Mouse (Mus musculus): ENCODE data around the gene Aig1.

Gene Aig1

DNA sequence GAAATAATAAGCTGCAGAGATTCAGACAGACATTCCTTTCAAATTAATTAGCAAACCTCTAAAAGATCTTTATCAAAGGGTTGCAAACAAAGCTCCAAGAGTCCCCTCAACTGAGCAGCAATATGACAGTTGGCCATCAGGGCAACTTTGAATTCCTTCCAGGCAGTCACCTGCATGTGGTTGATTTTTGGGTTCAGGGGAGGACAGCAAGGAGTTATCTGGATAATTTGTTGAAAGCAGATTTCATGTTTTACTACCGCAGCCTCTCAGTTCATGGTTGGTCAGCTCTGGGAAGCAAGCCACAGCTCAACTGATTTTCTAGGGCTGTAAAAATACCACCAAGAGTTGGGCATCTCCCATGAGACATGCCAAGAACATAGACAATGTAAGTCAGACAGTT lies 98.1 kb downstream of the Aig1 start:
- no peak for DNase-seq

DNA sequence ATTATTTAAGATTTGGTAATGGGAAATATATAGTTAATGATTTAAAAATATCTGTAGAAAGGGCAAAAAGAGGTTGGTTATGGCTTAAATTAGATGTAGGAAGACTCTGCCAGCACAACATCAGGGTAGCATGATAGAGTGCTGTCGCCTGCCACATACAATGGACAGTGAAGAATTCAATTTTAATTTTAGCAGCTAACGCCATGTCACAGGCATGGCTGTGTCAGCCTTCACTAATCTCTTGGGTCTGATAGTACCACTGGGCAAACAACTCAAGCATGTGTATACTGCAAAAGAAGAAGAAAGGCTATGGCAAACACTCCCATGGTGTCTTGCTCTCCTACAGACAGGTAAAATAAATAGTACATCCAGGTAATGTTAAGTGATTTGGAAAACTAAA lies 99.0 kb downstream of the Aig1 start:
- DNase-seq: no peak

DNA sequence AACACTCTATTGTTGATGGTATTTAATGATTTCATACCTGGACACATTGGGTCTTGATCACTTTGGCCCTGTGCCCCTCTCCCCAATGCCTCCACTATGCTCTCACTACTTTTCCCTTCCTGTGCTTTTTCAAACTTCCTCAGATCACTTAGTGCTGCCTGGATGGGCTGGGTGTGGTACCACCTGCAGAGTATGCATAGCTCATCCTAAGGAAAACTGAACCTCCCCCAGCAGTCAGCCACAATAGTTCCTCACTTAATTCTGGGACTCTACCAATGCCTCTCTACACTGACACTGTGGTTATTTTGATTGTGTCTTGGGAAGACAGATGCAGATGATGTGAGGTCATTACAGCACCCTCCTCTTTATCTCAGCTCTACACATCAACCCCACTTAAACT lies 99.9 kb downstream of the Aig1 start:
- DNase-seq: no peak

GRCm38 (mm10) chr10:13767076-13767475 lies 101.7 kb downstream of the Aig1 start:
- DNase-seq: peak in 1 of 2 experiments; percentile 10

DNA sequence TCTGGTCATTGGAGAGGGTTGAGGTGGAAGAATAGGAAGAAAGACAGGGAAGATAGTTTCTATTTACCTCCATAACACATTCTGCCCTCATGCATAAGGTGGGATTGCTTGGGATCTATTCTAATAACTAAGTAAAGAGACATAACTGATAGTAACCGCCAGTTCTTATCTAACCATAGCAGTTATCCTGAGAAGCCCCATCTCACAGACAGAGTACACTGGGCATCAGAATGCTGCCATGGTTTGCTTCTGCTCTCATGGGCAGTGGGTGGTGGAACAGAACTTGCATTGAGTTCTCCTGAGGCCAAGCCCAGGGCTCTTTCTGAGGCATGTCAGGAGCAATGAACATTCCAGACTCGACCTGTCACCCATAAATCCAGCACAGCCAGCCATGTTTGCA lies 105.6 kb downstream of the Aig1 start:
- DNase-seq: no peak

DNA sequence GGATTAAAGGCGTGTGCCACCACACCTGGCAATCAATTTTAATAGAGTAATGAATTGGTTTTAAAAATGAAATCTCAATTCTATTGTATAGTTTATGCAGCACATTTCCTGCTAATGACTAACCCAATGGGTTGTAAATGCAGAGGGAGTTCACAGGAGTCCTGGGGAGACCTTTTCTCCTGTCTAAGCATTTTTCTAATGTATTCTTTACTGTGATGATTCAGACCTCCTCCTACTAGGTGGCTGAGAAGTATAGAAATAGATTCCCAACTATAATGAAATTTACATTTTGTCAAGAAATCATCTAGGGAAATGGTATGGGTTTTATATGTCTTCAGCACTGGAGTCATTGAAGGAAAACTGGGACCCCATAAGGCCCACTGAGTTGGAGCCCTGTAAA lies 114.1 kb downstream of the Aig1 start:
- DNase-seq: no peak

DNA sequence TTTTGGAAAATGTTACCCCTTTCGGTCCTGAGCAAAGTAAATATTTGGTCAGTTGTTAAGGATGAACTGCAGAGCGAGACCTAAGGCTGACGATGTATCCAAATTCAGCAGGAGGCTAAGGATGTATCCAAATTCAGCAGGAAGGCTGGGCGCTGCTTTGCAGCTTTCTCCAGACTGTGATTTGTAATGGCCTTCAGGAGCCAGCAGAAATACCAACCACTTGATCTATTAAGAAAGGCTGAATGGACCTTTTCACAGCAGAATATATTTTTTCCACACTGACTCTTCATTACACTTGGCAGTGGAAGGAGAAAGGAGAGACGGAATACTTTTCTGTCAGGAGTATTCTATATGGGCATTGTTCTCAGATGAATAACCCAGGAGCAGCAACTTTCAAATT lies 115.0 kb downstream of the Aig1 start:
- no peak for DNase-seq

- DNase-seq: no peak
Measured at GRCm38 (mm10) chr10:13739494-13740140, 129.2 kb downstream of the Aig1 start.

DNA sequence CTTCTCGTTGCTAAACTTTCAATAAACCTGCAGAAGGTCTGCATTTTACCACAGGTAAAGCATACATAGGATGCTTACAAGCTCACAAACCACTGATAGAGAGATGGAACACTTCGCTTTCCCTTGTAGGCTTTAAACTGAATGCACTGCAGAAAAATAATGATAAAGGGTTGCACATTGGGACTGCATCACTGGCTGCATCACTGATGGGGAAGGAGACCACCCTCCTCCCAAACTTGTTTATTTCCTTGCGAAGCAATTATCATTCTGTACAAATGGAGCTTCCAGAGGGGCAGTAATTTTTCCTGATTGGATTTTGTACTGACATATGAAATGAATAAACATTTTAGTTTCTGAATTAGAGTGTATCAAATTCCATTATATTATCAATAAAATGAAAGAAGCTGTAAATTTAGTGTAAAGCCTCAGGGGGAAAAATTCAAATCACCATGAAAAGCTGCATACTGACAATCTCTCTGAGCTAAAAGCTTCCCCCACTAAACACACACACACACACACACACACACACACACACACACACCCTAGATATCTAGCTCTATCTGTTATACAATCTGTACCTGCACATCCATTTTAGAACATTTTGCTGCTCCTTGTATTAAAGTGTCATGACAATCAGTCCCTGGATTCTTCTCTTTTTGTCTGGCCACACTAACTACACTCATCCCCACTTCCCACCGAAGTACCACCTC lies 138.6 kb downstream of the Aig1 start:
- no peak for DNase-seq

GRCm38 (mm10) chr10:13727676-13728075 lies 141.1 kb downstream of the Aig1 start:
- DNase-seq: peak in 1 of 2 experiments; percentile 11

- DNase-seq: no peak
Measured at GRCm38 (mm10) chr10:13726206-13726605, 142.6 kb downstream of the Aig1 start.

- no peak for DNase-seq
Measured at GRCm38 (mm10) chr10:13725276-13725675, 143.5 kb downstream of the Aig1 start.

GRCm38 (mm10) chr10:13716132-13716531 lies 152.6 kb downstream of the Aig1 start:
- DNase-seq: peak; percentile 40 to 53

DNA sequence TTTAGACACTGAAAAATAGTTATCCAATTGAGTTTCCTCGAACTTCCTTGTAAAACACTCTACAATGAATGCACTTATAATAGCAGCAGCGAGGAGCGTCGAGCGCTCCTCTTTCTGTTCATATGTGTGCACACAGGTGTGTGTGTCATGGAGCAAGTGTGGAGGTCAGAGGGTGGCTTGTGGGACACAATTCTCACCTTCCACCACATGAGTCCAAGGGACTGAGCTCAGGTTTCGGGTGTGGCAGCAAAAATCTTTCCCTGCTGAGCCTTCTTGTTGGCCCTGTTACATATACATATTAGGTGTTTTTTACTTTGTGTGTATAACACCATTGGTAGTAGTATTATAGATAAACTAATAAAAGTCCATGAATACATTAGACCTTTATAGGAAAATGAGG lies 153.2 kb downstream of the Aig1 start:
- no peak for DNase-seq

- no peak for DNase-seq
Measured at GRCm38 (mm10) chr10:13714920-13715293, 153.9 kb downstream of the Aig1 start.

DNA sequence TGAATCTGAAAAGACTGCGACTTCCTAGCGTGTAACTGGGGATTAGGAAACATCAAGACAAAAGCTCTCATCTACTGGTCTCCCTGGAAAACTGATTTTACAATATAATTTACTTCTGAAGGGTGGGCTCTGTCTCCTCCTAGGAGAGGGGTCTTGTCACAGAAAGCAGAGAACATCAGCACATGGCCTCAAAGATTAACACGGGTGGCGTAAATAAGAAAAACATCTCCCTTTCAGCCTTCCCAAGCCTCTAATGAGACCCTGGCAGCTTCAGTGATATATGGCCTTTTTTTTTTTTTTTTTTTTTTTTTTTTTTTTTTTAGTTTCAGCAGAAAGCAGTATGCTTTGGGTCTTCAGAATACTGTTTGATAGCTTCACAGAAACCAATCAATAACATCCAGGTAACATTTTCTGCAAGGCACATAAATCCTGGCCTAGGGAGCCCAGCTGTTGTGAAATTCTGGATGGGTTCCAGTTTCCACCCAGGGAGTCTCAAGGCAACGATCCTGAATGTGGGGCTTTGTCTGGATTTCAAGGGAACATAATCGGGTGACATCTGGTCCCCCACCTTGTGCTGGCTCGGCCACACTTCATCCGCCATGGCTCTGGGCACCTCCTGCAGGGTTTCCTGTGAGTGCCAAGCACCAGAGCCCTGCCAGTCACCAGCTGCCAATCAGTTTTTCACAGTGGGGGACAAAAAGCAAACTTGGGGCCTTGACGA lies 154.4 kb downstream of the Aig1 start:
- peak; percentile 30 to 46 for DNase-seq

DNA sequence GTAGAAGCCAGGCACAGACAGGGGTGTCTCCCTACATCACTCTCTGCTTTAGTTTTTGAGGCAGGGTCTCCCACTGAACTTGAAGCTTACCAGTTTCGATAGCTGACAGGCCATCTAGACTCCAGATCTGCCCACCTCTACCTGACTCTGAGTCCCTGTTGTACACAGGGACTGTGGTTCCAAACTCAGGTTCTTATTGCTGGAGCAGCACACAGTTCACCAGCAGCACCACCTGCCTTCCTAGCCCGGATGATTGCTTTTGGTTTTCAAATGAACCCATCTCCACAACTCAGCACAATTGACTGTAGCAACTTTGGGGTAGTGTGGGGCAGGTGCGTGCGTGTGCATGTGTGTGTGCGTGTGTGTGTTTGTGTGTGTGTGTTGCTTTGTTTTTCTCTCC lies 155.1 kb downstream of the Aig1 start:
- DNase-seq: no peak

GRCm38 (mm10) chr10:13713116-13713515 lies 155.7 kb downstream of the Aig1 start:
- DNase-seq: no peak

GRCm38 (mm10) chr10:13711281-13711829 lies 157.4 kb downstream of the Aig1 start:
- no peak for DNase-seq

DNA sequence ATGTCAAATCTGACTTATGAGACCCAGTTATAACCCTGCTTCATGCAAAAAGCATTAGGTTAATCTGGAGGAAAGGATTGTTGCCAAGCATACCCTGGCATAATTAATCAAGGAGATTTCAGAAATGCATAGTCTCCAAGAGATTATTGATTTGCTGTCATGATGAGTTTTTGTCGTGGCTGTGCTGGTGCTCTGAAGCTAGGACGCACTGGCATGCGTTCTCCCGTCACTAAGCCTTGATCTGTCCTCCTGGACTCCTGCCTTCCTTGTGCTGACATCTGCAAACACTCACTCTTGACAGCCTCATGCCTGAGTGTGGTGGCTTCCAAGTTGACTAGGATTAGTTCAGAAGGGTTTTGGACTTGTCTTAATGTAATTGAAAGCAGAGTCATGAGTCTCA lies 163.0 kb downstream of the Aig1 start:
- peak; percentile 24 to 26 for DNase-seq

GRCm38 (mm10) chr10:13702688-13703087 lies 166.1 kb downstream of the Aig1 start:
- DNase-seq: no peak

GRCm38 (mm10) chr10:13702043-13702442 lies 166.7 kb downstream of the Aig1 start:
- no peak for DNase-seq

DNA sequence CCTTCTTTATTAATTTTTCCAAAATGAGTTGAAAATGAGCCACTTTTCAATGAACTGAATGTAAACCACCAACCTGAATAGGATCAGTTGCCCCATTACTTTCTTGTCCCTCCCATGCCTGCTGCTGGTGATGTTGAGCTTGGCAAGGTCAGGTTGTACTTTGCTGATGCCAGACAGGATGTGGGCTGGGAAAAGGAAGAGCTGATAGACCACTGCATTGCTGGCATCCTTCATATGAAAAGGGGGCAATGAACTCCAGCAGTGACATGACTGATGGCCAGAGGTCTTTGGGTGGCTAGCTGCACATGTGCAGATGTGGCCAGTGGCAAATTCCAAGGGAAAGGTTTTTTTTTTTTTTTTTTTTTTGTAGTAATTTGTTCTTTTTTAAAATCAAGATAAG lies 172.5 kb downstream of the Aig1 start:
- DNase-seq: no peak

- DNase-seq: no peak
Measured at GRCm38 (mm10) chr10:13693276-13693675, 175.5 kb downstream of the Aig1 start.
